Mouse (Mus musculus) small intestine, adult 2 months (tissue): ENCODE data around the gene Ppp1r18.

Experiments
- CTCF ChIP-seq: fragments of 200-500 bp; IDR thresholded peaks from 2 replicates; pipeline ENCODE4 v1.5.1; 2012; ENCODE audit warnings: low read depth, mild to moderate bottlenecking, control low read depth, inconsistent platforms, low read length, moderate library complexity, mixed read lengths; ENCODE audit not compliant: insufficient replicate concordance, insufficient read length; ENCODE audit errors: extremely low read depth
- POLR2A ChIP-seq: fragments of 200-500 bp; IDR thresholded peaks from 2 replicates; pipeline ENCODE4 v1.6.1; 2012; ENCODE audit warnings: low read depth, mild to moderate bottlenecking, control low read depth, inconsistent platforms, low read length, moderate library complexity

- no peak for TF ChIP-seq CTCF
- TF ChIP-seq POLR2A = no peak
Observed at GRCm38 (mm10) chr17:35835424-35836140, 29.8 kb upstream of the Ppp1r18 start.
